Mouse (Mus musculus): Measurements from ENCODE around the gene Rab10. TPM values are rescaled to one million over a fixed set of nuclear protein-coding genes. Genes with fewer than 3 reads are reported as not detected.
A peak's percentile ranks its signal among the peaks of the same experiment; 100 is the strongest.
"Not testable (repeated sequence)": the region's sequence is repeated elsewhere in the genome, so short reads cannot be mapped to it uniquely, and the experiment has no call there.

The Rab10 gene
- polyA plus RNA-seq, 1 experiment from 2014 or later, result 79.8 TPM

GRCm38 (mm10) chr12:3316937-3317336 is 7.2 kb upstream of the Rab10 start:
- Histone ChIP-seq H3K4me1 (ENCODE audit: control insufficient read depth in 2 of 2, insufficient read depth in 2 of 2, low read length in 2 of 2) (no peaks in the 10 kb centered on the region), H3K9ac (ENCODE audit: low read length) (no peak overlapping the region), H3K4me2 (ENCODE audit: low read length) (no peak overlapping the region), H3K4me3 (ENCODE audit: control insufficient read depth in 1 of 2, insufficient read depth in 1 of 2, low read depth in 1 of 2, low read length in 2 of 2) (no peak overlapping the region), H3K27ac (replicated peaks in 1 of 2; ENCODE audit: control insufficient read depth in 1 of 2, insufficient read depth in 1 of 2, low read depth in 2 of 2, low read length in 2 of 2) (no peak overlapping the region), H3K36me3 (ENCODE audit: control insufficient read depth, insufficient read depth, low read length) (no peaks in the 10 kb centered on the region), H3K9me3 (ENCODE audit: control insufficient read depth, low read length) (no peaks in the 10 kb centered on the region), H3K27me3 (ENCODE audit: control insufficient read depth, insufficient read depth, low read length) (no peaks in the 10 kb centered on the region)
- WGBS, result 54% methylated on average over 3 of the region's 3 CpGs
- no peak for ATAC-seq (ENCODE audit: insufficient number of reproducible peaks, insufficient read depth, low FRiP score, low read depth)

- 30% methylated on average over 2 of the region's 2 CpGs for WGBS
- Histone ChIP-seq H3K27ac (replicated peaks in 1 of 2; ENCODE audit: control insufficient read depth in 1 of 2, insufficient read depth in 1 of 2, low read depth in 2 of 2, low read length in 2 of 2) (no peak overlapping the region), H3K4me1 (ENCODE audit: control insufficient read depth in 2 of 2, insufficient read depth in 2 of 2, low read length in 2 of 2) (no peaks in the 10 kb centered on the region), H3K4me3 (ENCODE audit: control insufficient read depth in 1 of 2, insufficient read depth in 1 of 2, low read depth in 1 of 2, low read length in 2 of 2) (no peak overlapping the region), H3K9ac (ENCODE audit: low read length) (no peak overlapping the region), H3K4me2 (ENCODE audit: low read length) (no peak overlapping the region), H3K27me3 (ENCODE audit: control insufficient read depth, insufficient read depth, low read length) (no peaks in the 10 kb centered on the region), H3K36me3 (ENCODE audit: control insufficient read depth, insufficient read depth, low read length) (no peaks in the 10 kb centered on the region), H3K9me3 (ENCODE audit: control insufficient read depth, low read length) (no peaks in the 10 kb centered on the region)
- ATAC-seq (ENCODE audit: insufficient number of reproducible peaks, insufficient read depth, low FRiP score, low read depth), result no peak
Measured at GRCm38 (mm10) chr12:3316083-3316482, 6.3 kb upstream of the Rab10 start.

GRCm38 (mm10) chr12:3312886-3313285 is 3.1 kb upstream of the Rab10 start:
- Histone ChIP-seq H3K4me1 (ENCODE audit: control insufficient read depth in 2 of 2, insufficient read depth in 2 of 2, low read length in 2 of 2) (peaks cover 2 to 8% of the 10 kb centered on the region in 2 experiments; a peak in 2 of 4 replicates), H3K36me3 (ENCODE audit: control insufficient read depth, insufficient read depth, low read length) (no peaks in the 10 kb centered on the region), H3K9ac (ENCODE audit: low read length) (no peak overlapping the region), H3K4me3 (ENCODE audit: control insufficient read depth in 1 of 2, insufficient read depth in 1 of 2, low read depth in 1 of 2, low read length in 2 of 2) (no peak overlapping the region), H3K4me2 (ENCODE audit: low read length) (no peak overlapping the region), H3K27me3 (ENCODE audit: control insufficient read depth, insufficient read depth, low read length) (no peaks in the 10 kb centered on the region), H3K9me3 (ENCODE audit: control insufficient read depth, low read length) (no peaks in the 10 kb centered on the region), H3K27ac (replicated peaks in 1 of 2; ENCODE audit: control insufficient read depth in 1 of 2, insufficient read depth in 1 of 2, low read depth in 2 of 2, low read length in 2 of 2) (no peak overlapping the region)
- WGBS, result 41% methylated on average over 3 of the region's 3 CpGs
- ATAC-seq (ENCODE audit: insufficient number of reproducible peaks, insufficient read depth, low FRiP score, low read depth), result no peak

GRCm38 (mm10) chr12:3310321-3310692 is 538 bp upstream of the Rab10 start:
- Histone ChIP-seq H3K9me3 (ENCODE audit: control insufficient read depth, low read length) (no peaks in the 10 kb centered on the region), H3K4me3 (ENCODE audit: control insufficient read depth in 1 of 2, insufficient read depth in 1 of 2, low read depth in 1 of 2, low read length in 2 of 2) (peak overlapping the region; percentile 55 to 94), H3K9ac (ENCODE audit: low read length) (peak overlapping the region; percentile 79), H3K4me1 (ENCODE audit: control insufficient read depth in 2 of 2, insufficient read depth in 2 of 2, low read length in 2 of 2) (peaks cover 5 to 24% of the 10 kb centered on the region in 2 experiments), H3K27me3 (ENCODE audit: control insufficient read depth, insufficient read depth, low read length) (no peaks in the 10 kb centered on the region), H3K36me3 (ENCODE audit: control insufficient read depth, insufficient read depth, low read length) (no peaks in the 10 kb centered on the region), H3K27ac (replicated peaks in 1 of 2; ENCODE audit: control insufficient read depth in 1 of 2, insufficient read depth in 1 of 2, low read depth in 2 of 2, low read length in 2 of 2) (peak overlapping the region; percentile 75 to 84), H3K4me2 (ENCODE audit: low read length) (peak overlapping the region; percentile 76)
- no peak for ATAC-seq (ENCODE audit: insufficient number of reproducible peaks, insufficient read depth, low FRiP score, low read depth)
- WGBS, result 1% methylated on average over 15 of the region's 15 CpGs

GRCm38 (mm10) chr12:3308541-3309241 is 1.1 kb downstream of the Rab10 start:
- Histone ChIP-seq H3K4me3 (ENCODE audit: control insufficient read depth in 1 of 2, insufficient read depth in 1 of 2, low read depth in 1 of 2, low read length in 2 of 2) (peak overlapping the region; percentile 74 to 94), H3K9ac (ENCODE audit: low read length) (peak overlapping the region; percentile 95), H3K36me3 (ENCODE audit: control insufficient read depth, insufficient read depth, low read length) (no peaks in the 10 kb centered on the region), H3K27ac (replicated peaks in 1 of 2; ENCODE audit: control insufficient read depth in 1 of 2, insufficient read depth in 1 of 2, low read depth in 2 of 2, low read length in 2 of 2) (peak overlapping the region; percentile 91 to 97), H3K4me1 (ENCODE audit: control insufficient read depth in 2 of 2, insufficient read depth in 2 of 2, low read length in 2 of 2) (peaks cover 5 to 24% of the 10 kb centered on the region in 2 experiments), H3K4me2 (ENCODE audit: low read length) (peak overlapping the region; percentile 85), H3K9me3 (ENCODE audit: control insufficient read depth, low read length) (no peaks in the 10 kb centered on the region), H3K27me3 (ENCODE audit: control insufficient read depth, insufficient read depth, low read length) (no peaks in the 10 kb centered on the region)
- no peak for ATAC-seq (ENCODE audit: insufficient number of reproducible peaks, insufficient read depth, low FRiP score, low read depth)
- 2% methylated on average over 19 of the region's 19 CpGs for WGBS

DNA sequence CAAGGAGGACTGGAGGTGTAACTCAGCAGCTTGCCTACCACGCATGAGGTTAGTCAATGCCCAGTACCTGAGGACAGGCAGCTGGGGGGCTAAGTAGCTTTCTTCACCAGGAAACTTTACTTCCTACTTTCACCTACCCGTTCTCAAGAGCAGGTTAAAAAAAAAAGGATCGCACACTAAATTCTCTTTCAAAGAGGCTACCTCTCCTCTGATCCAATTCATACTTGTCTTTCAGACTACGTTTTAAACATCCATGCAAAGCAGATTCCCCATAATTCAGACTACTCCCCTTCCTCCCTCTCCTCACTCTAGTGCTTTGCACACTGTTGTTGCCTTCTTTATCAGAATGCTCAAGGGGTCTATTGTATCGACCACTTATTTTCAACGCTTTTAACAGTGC is 2.2 kb downstream of the Rab10 start:
- no peak for ATAC-seq (ENCODE audit: insufficient number of reproducible peaks, insufficient read depth, low FRiP score, low read depth)

GRCm38 (mm10) chr12:3305238-3305637 is 4.5 kb downstream of the Rab10 start:
- Histone ChIP-seq H3K9me3 (ENCODE audit: control insufficient read depth, low read length) (no peaks in the 10 kb centered on the region), H3K27ac (replicated peaks in 1 of 2; ENCODE audit: control insufficient read depth in 1 of 2, insufficient read depth in 1 of 2, low read depth in 2 of 2, low read length in 2 of 2) (no peak overlapping the region), H3K9ac (ENCODE audit: low read length) (no peak overlapping the region), H3K4me1 (ENCODE audit: control insufficient read depth in 2 of 2, insufficient read depth in 2 of 2, low read length in 2 of 2) (peaks cover 3 to 18% of the 10 kb centered on the region in 2 experiments), H3K4me2 (ENCODE audit: low read length) (no peak overlapping the region), H3K27me3 (ENCODE audit: control insufficient read depth, insufficient read depth, low read length) (no peaks in the 10 kb centered on the region), H3K36me3 (ENCODE audit: control insufficient read depth, insufficient read depth, low read length) (no peaks in the 10 kb centered on the region), H3K4me3 (ENCODE audit: control insufficient read depth in 1 of 2, insufficient read depth in 1 of 2, low read depth in 1 of 2, low read length in 2 of 2) (no peak overlapping the region)
- no peak for ATAC-seq (ENCODE audit: insufficient number of reproducible peaks, insufficient read depth, low FRiP score, low read depth)
- WGBS, result 90% methylated on average over 2 of the region's 2 CpGs

More for the DNA sequence above, 2.2 kb downstream of the Rab10 start:
- Histone ChIP-seq H3K4me2 (ENCODE audit: low read length) (peak overlapping the region; percentile 85), H3K27me3 (ENCODE audit: control insufficient read depth, insufficient read depth, low read length) (no peaks in the 10 kb centered on the region), H3K9me3 (ENCODE audit: control insufficient read depth, low read length) (no peaks in the 10 kb centered on the region), H3K4me1 (ENCODE audit: control insufficient read depth in 2 of 2, insufficient read depth in 2 of 2, low read length in 2 of 2) (peaks cover 5 to 24% of the 10 kb centered on the region in 2 experiments), H3K4me3 (ENCODE audit: control insufficient read depth in 1 of 2, insufficient read depth in 1 of 2, low read depth in 1 of 2, low read length in 2 of 2) (peak overlapping the region; percentile 27 to 94; a peak in 3 of 4 replicates), H3K9ac (ENCODE audit: low read length) (peak overlapping the region; percentile 95), H3K27ac (replicated peaks in 1 of 2; ENCODE audit: control insufficient read depth in 1 of 2, insufficient read depth in 1 of 2, low read depth in 2 of 2, low read length in 2 of 2) (no peak overlapping the region), H3K36me3 (ENCODE audit: control insufficient read depth, insufficient read depth, low read length) (no peaks in the 10 kb centered on the region)
- WGBS, result 25% methylated on average over 6 of the region's 6 CpGs

- not testable (repeated sequence) for ATAC-seq (ENCODE audit: insufficient number of reproducible peaks, insufficient read depth, low FRiP score, low read depth); H3K9ac ChIP-seq (ENCODE audit: low read length); H3K9me3 ChIP-seq (ENCODE audit: control insufficient read depth, low read length); H3K4me2 ChIP-seq (ENCODE audit: low read length); H3K4me1 ChIP-seq (ENCODE audit: control insufficient read depth in 2 of 2, insufficient read depth in 2 of 2, low read length in 2 of 2); H3K27me3 ChIP-seq (ENCODE audit: control insufficient read depth, insufficient read depth, low read length); H3K36me3 ChIP-seq (ENCODE audit: control insufficient read depth, insufficient read depth, low read length); H3K4me3 ChIP-seq (ENCODE audit: control insufficient read depth in 1 of 2, insufficient read depth in 1 of 2, low read depth in 1 of 2, low read length in 2 of 2); H3K27ac ChIP-seq (replicated peaks in 1 of 2; ENCODE audit: control insufficient read depth in 1 of 2, insufficient read depth in 1 of 2, low read depth in 2 of 2, low read length in 2 of 2)
- WGBS, result 92% methylated on average over 6 of the region's 6 CpGs
Measured at GRCm38 (mm10) chr12:3297622-3298021, 12.1 kb downstream of the Rab10 start.

All from heart, embryonic 14.5 days (tissue).